Mouse (Mus musculus) urinary bladder, postnatal 25 days (tissue): ENCODE measurements at regions not wholly inside any gene's neighbourhood (a gene's known extent, or its start where the extent isn't known, plus 50 kb on each side); places are given as distances from the start of the nearest gene placed in this dataset.
A peak's percentile ranks its signal among the peaks of the same experiment; 100 is the strongest.

Source experiments
- DNase-seq: peaks from one replicate; pipeline ENCODE4 v3.0.0; 2022; ENCODE audit warnings: low spot score

- no peak for DNase-seq
Observed at GRCm38 (mm10) chrX:12219474-12219873, 59.3 kb upstream of the Bcor start.

- DNase-seq: no peak
Observed at GRCm38 (mm10) chrX:12224314-12224713, 64.2 kb upstream of the Bcor start.

- DNase-seq: no peak
Observed at GRCm38 (mm10) chrX:12225116-12225891, 65.1 kb upstream of the Bcor start.

- no peak for DNase-seq
Observed at GRCm38 (mm10) chrX:12225892-12226206, 65.7 kb upstream of the Bcor start.

- no peak for DNase-seq
Observed at GRCm38 (mm10) chrX:12240505-12241011, 80.4 kb upstream of the Bcor start.

- DNase-seq: no peak
Observed at GRCm38 (mm10) chrX:12241751-12242150, 81.6 kb upstream of the Bcor start.

- DNase-seq: no peak
Observed at GRCm38 (mm10) chrX:12249071-12249470, 88.9 kb upstream of the Bcor start.

- no peak for DNase-seq
Observed at GRCm38 (mm10) chrX:12249911-12250310, 89.8 kb upstream of the Bcor start.

- DNase-seq: peak; percentile 11
Observed at GRCm38 (mm10) chrX:12251853-12252679, 91.9 kb upstream of the Bcor start.

GRCm38 (mm10) chrX:12252680-12253021 is 92.5 kb upstream of the Bcor start:
- DNase-seq: no peak

- DNase-seq: no peak
Observed at GRCm38 (mm10) chrX:12256758-12257157, 96.6 kb upstream of the Bcor start.

- DNase-seq: no peak
Observed at GRCm38 (mm10) chrX:12263834-12264233, 103.7 kb upstream of the Bcor start.

GRCm38 (mm10) chrX:12284741-12285140 is 124.6 kb upstream of the Bcor start:
- DNase-seq: no peak

- DNase-seq: no peak
Observed at GRCm38 (mm10) chrX:12285141-12285540, 125.0 kb upstream of the Bcor start.

GRCm38 (mm10) chrX:12285976-12286909 is 126.1 kb upstream of the Bcor start:
- DNase-seq: no peak

GRCm38 (mm10) chrX:12286910-12287522 is 126.9 kb upstream of the Bcor start:
- DNase-seq: no peak

GRCm38 (mm10) chrX:12287656-12288561 is 127.8 kb upstream of the Bcor start:
- DNase-seq: no peak

- DNase-seq: no peak
Observed at GRCm38 (mm10) chrX:12288562-12289117, 128.5 kb upstream of the Bcor start.

- DNase-seq: no peak
Observed at GRCm38 (mm10) chrX:12293146-12293545, 133.0 kb upstream of the Bcor start.

- DNase-seq: no peak
Observed at GRCm38 (mm10) chrX:12294452-12294851, 134.3 kb upstream of the Bcor start.
